Mouse (Mus musculus): ENCODE results near the gene Rtn4r. TPM values are rescaled to one million over a fixed set of nuclear protein-coding genes. Genes with fewer than 3 reads are reported as not detected.
"Not testable (repeated sequence)": the region's sequence is repeated elsewhere in the genome, so short reads cannot be mapped to it uniquely, and the experiment has no call there.

The Rtn4r gene
- polyA plus RNA-seq, 1 experiment from 2014 or later: 0.16 TPM

GRCm38 (mm10) chr16:18187221-18187620 lies 59.8 kb downstream of the Rtn4r start:
- Histone ChIP-seq H3K4me2 (ENCODE audit: low read depth, low read length) (no peak overlapping the region), H3K27me3 (ENCODE audit: control insufficient read depth, insufficient read depth, low read length) (no peaks in the 10 kb centered on the region), H3K27ac (ENCODE audit: low read length) (peak overlapping the region; percentile 41), H3K9me3 (replicated peaks; ENCODE audit: control insufficient read depth, low read length) (peaks cover 7% of the 10 kb centered on the region), H3K4me1 (ENCODE audit: control insufficient read depth, insufficient read depth, low read length) (peaks cover 12% of the 10 kb centered on the region), H3K9ac (ENCODE audit: low read length) (no peak overlapping the region), H3K4me3 (ENCODE audit: low read length) (no peak overlapping the region), H3K36me3 (ENCODE audit: control insufficient read depth, insufficient read depth) (no peaks in the 10 kb centered on the region)
- WGBS: 40% methylated on average over 3 of the region's 3 CpGs
- ATAC-seq (replicated peaks; ENCODE audit: extremely low read depth, insufficient read depth, low FRiP score): no peak

- Histone ChIP-seq H3K9ac (ENCODE audit: low read length) (no peak overlapping the region), H3K4me1 (ENCODE audit: control insufficient read depth, insufficient read depth, low read length) (peaks cover 12% of the 10 kb centered on the region), H3K4me2 (ENCODE audit: low read depth, low read length) (no peak overlapping the region), H3K9me3 (replicated peaks; ENCODE audit: control insufficient read depth, low read length) (peaks cover 7% of the 10 kb centered on the region), H3K27ac (ENCODE audit: low read length) (no peak overlapping the region), H3K4me3 (ENCODE audit: low read length) (no peak overlapping the region), H3K27me3 (ENCODE audit: control insufficient read depth, insufficient read depth, low read length) (no peaks in the 10 kb centered on the region; the same call in 1 of the 2 replicates), H3K36me3 (ENCODE audit: control insufficient read depth, insufficient read depth) (no peaks in the 10 kb centered on the region)
- 79% methylated on average over 2 of the region's 2 CpGs for WGBS
- no peak for ATAC-seq (replicated peaks; ENCODE audit: extremely low read depth, insufficient read depth, low FRiP score)
Measured at GRCm38 (mm10) chr16:18191006-18191405, 63.6 kb downstream of the Rtn4r start.

- Histone ChIP-seq H3K9ac (ENCODE audit: low read length) (no peak overlapping the region), H3K4me2 (ENCODE audit: low read depth, low read length) (no peak overlapping the region), H3K4me1 (ENCODE audit: control insufficient read depth, insufficient read depth, low read length) (no peaks in the 10 kb centered on the region; the same call in 1 of the 2 replicates), H3K27me3 (ENCODE audit: control insufficient read depth, insufficient read depth, low read length) (no peaks in the 10 kb centered on the region; the same call in 1 of the 2 replicates), H3K9me3 (replicated peaks; ENCODE audit: control insufficient read depth, low read length) (no peaks in the 10 kb centered on the region), H3K4me3 (ENCODE audit: low read length) (no peak overlapping the region), H3K27ac (ENCODE audit: low read length) (no peak overlapping the region), H3K36me3 (ENCODE audit: control insufficient read depth, insufficient read depth) (no peaks in the 10 kb centered on the region)
- 69% methylated on average over 15 of the region's 15 CpGs for WGBS
- no peak for ATAC-seq (replicated peaks; ENCODE audit: extremely low read depth, insufficient read depth, low FRiP score)
Measured at GRCm38 (mm10) chr16:18194208-18194985, 67.0 kb downstream of the Rtn4r start.

GRCm38 (mm10) chr16:18195068-18195467 lies 67.6 kb downstream of the Rtn4r start:
- no peaks in the 10 kb centered on the region for H3K9me3 ChIP-seq (replicated peaks; ENCODE audit: control insufficient read depth, low read length)
- ATAC-seq (replicated peaks; ENCODE audit: extremely low read depth, insufficient read depth, low FRiP score): no peak; the same call in 1 of the 2 replicates
- no peaks in the 10 kb centered on the region for H3K36me3 ChIP-seq (ENCODE audit: control insufficient read depth, insufficient read depth)
- H3K9ac ChIP-seq (ENCODE audit: low read length): no peak overlapping the region; the same call in 1 of the 2 replicates
- no peak overlapping the region for H3K27ac ChIP-seq (ENCODE audit: low read length)
- no peak overlapping the region for H3K4me3 ChIP-seq (ENCODE audit: low read length)
- no peak overlapping the region for H3K4me2 ChIP-seq (ENCODE audit: low read depth, low read length)
- no peaks in the 10 kb centered on the region; the same call in 1 of the 2 replicates for H3K4me1 ChIP-seq (ENCODE audit: control insufficient read depth, insufficient read depth, low read length)
- 54% methylated on average over 5 of the region's 5 CpGs for WGBS
- no peaks in the 10 kb centered on the region; the same call in 1 of the 2 replicates for H3K27me3 ChIP-seq (ENCODE audit: control insufficient read depth, insufficient read depth, low read length)

GRCm38 (mm10) chr16:18195561-18195960 lies 68.1 kb downstream of the Rtn4r start:
- not testable (repeated sequence) for H3K4me2 ChIP-seq (ENCODE audit: low read depth, low read length); H3K9me3 ChIP-seq (replicated peaks; ENCODE audit: control insufficient read depth, low read length); H3K9ac ChIP-seq (ENCODE audit: low read length); H3K27me3 ChIP-seq (ENCODE audit: control insufficient read depth, insufficient read depth, low read length); H3K27ac ChIP-seq (ENCODE audit: low read length); H3K4me3 ChIP-seq (ENCODE audit: low read length); H3K4me1 ChIP-seq (ENCODE audit: control insufficient read depth, insufficient read depth, low read length); ATAC-seq (replicated peaks; ENCODE audit: extremely low read depth, insufficient read depth, low FRiP score); H3K36me3 ChIP-seq (ENCODE audit: control insufficient read depth, insufficient read depth)
- 57% methylated on average over 3 of the region's 3 CpGs for WGBS

GRCm38 (mm10) chr16:18197881-18198280 lies 70.4 kb downstream of the Rtn4r start:
- H3K4me3 ChIP-seq (ENCODE audit: low read length): no peak overlapping the region
- H3K9ac ChIP-seq (ENCODE audit: low read length): no peak overlapping the region
- H3K27me3 ChIP-seq (ENCODE audit: control insufficient read depth, insufficient read depth, low read length): no peaks in the 10 kb centered on the region; the same call in 1 of the 2 replicates
- WGBS: 73% methylated on average over 6 of the region's 6 CpGs
- no peaks in the 10 kb centered on the region for H3K9me3 ChIP-seq (replicated peaks; ENCODE audit: control insufficient read depth, low read length)
- H3K4me1 ChIP-seq (ENCODE audit: control insufficient read depth, insufficient read depth, low read length): no peaks in the 10 kb centered on the region; the same call in 1 of the 2 replicates
- H3K4me2 ChIP-seq (ENCODE audit: low read depth, low read length): no peak overlapping the region
- H3K27ac ChIP-seq (ENCODE audit: low read length): no peak overlapping the region
- no peak for ATAC-seq (replicated peaks; ENCODE audit: extremely low read depth, insufficient read depth, low FRiP score)
- no peaks in the 10 kb centered on the region for H3K36me3 ChIP-seq (ENCODE audit: control insufficient read depth, insufficient read depth)

- 84% methylated on average over 10 of the region's 10 CpGs for WGBS
- no peak overlapping the region for H3K4me2 ChIP-seq (ENCODE audit: low read depth, low read length)
- H3K4me1 ChIP-seq (ENCODE audit: control insufficient read depth, insufficient read depth, low read length): no peaks in the 10 kb centered on the region; the same call in 1 of the 2 replicates
- no peaks in the 10 kb centered on the region for H3K36me3 ChIP-seq (ENCODE audit: control insufficient read depth, insufficient read depth)
- H3K4me3 ChIP-seq (ENCODE audit: low read length): no peak overlapping the region
- H3K9me3 ChIP-seq (replicated peaks; ENCODE audit: control insufficient read depth, low read length): no peaks in the 10 kb centered on the region
- ATAC-seq (replicated peaks; ENCODE audit: extremely low read depth, insufficient read depth, low FRiP score): no peak
- H3K27me3 ChIP-seq (ENCODE audit: control insufficient read depth, insufficient read depth, low read length): no peaks in the 10 kb centered on the region; the same call in 1 of the 2 replicates
- no peak overlapping the region for H3K9ac ChIP-seq (ENCODE audit: low read length)
- H3K27ac ChIP-seq (ENCODE audit: low read length): no peak overlapping the region
Measured at GRCm38 (mm10) chr16:18198365-18199098, 71.1 kb downstream of the Rtn4r start.

GRCm38 (mm10) chr16:18200062-18200461 lies 72.6 kb downstream of the Rtn4r start:
- 85% methylated on average over 2 of the region's 2 CpGs for WGBS
- no peak for ATAC-seq (replicated peaks; ENCODE audit: extremely low read depth, insufficient read depth, low FRiP score)
- Histone ChIP-seq H3K9ac (ENCODE audit: low read length) (no peak overlapping the region), H3K27me3 (ENCODE audit: control insufficient read depth, insufficient read depth, low read length) (no peaks in the 10 kb centered on the region; the same call in 1 of the 2 replicates), H3K4me3 (ENCODE audit: low read length) (no peak overlapping the region), H3K4me2 (ENCODE audit: low read depth, low read length) (no peak overlapping the region), H3K4me1 (ENCODE audit: control insufficient read depth, insufficient read depth, low read length) (no peaks in the 10 kb centered on the region; the same call in 1 of the 2 replicates), H3K36me3 (ENCODE audit: control insufficient read depth, insufficient read depth) (no peaks in the 10 kb centered on the region), H3K27ac (ENCODE audit: low read length) (no peak overlapping the region), H3K9me3 (replicated peaks; ENCODE audit: control insufficient read depth, low read length) (no peaks in the 10 kb centered on the region)

GRCm38 (mm10) chr16:18201620-18202019 lies 74.2 kb downstream of the Rtn4r start:
- no peak for ATAC-seq (replicated peaks; ENCODE audit: extremely low read depth, insufficient read depth, low FRiP score)
- WGBS: 22% methylated on average over 1 of the region's 1 CpGs
- Histone ChIP-seq H3K9ac (ENCODE audit: low read length) (no peak overlapping the region), H3K4me1 (ENCODE audit: control insufficient read depth, insufficient read depth, low read length) (no peaks in the 10 kb centered on the region), H3K9me3 (replicated peaks; ENCODE audit: control insufficient read depth, low read length) (no peaks in the 10 kb centered on the region), H3K36me3 (ENCODE audit: control insufficient read depth, insufficient read depth) (no peaks in the 10 kb centered on the region), H3K4me2 (ENCODE audit: low read depth, low read length) (no peak overlapping the region), H3K27ac (ENCODE audit: low read length) (no peak overlapping the region), H3K4me3 (ENCODE audit: low read length) (no peak overlapping the region), H3K27me3 (ENCODE audit: control insufficient read depth, insufficient read depth, low read length) (no peaks in the 10 kb centered on the region)

Data from heart, embryonic 16.5 days (tissue).